Mouse (Mus musculus) neural tube, embryonic 14.5 days (tissue): ENCODE results near the gene Cnih4. TPM values are rescaled to one million over a fixed set of nuclear protein-coding genes. Genes with fewer than 3 reads are reported as not detected.

Experiments
- ATAC-seq: fragments of 200-750 bp; cut with Nextera tagmentation; 2 replicates; pipeline ENCODE4 v1.8.0; 2017; ENCODE audit warnings: low read depth, mild to moderate bottlenecking, moderate TSS enrichment, moderate library complexity
- H3K27ac ChIP-seq: fragments of 300-500 bp; sonication (generic); 2 replicates; pipeline ENCODE4 v1.5.1; 2014; ENCODE audit warnings: low read depth, mild to moderate bottlenecking, control low read depth, low read length, moderate library complexity, mixed read lengths
- H3K27me3 ChIP-seq: fragments of 300-500 bp; sonication (generic); 2 replicates; pipeline ENCODE4 v1.6.1; 2014; ENCODE audit warnings: low read length; ENCODE audit not compliant: control insufficient read depth, insufficient read depth
- H3K36me3 ChIP-seq: fragments of 300-500 bp; sonication (generic); 2 replicates; pipeline ENCODE4 v1.6.1; 2014; ENCODE audit warnings: low read length, mixed read lengths; ENCODE audit not compliant: control insufficient read depth, insufficient read depth
- H3K4me1 ChIP-seq: fragments of 300-500 bp; sonication (generic); 2 replicates; pipeline ENCODE4 v1.6.1; 2014; ENCODE audit warnings: low read length; ENCODE audit not compliant: control insufficient read depth, insufficient read depth
- H3K4me2 ChIP-seq: fragments of 300-500 bp; sonication (generic); 2 replicates; pipeline ENCODE4 v1.6.1; 2014; ENCODE audit warnings: mild to moderate bottlenecking, low read depth, low read length, control low read depth
- H3K4me3 ChIP-seq: fragments of 300-500 bp; sonication (generic); 2 replicates; pipeline ENCODE4 v1.5.1; 2014; ENCODE audit warnings: low read depth, low read length, control low read depth, mixed read lengths
- H3K9ac ChIP-seq: fragments of 300-500 bp; sonication (generic); replicated peaks from 2 replicates; pipeline ENCODE4 v1.6.1; 2014; ENCODE audit warnings: low read depth, mild to moderate bottlenecking, control low read depth, low read length, mixed read lengths
- H3K9me3 ChIP-seq: fragments of 300-500 bp; sonication (generic); 2 replicates; pipeline ENCODE4 v1.6.1; 2016; ENCODE audit warnings: low read length; ENCODE audit not compliant: control insufficient read depth
- WGBS: fragments of 180-500 bp; shearing (Covaris S2); extraction: QIAGEN DNeasy Blood & Tissue Kit; methylation state at CpG from one replicate; pipeline ENCODE4 v1.1.7; 2014; 5-methylcytosine and 5-hydroxymethylcytosine counted together
- polyA plus RNA-seq: library from polyadenylated mRNA; unstranded; fragments of >200 nt; fragmentation: Nextera tagmentation; extraction: Ambion mirVana; gene quantifications from 2 replicates; pipeline ENCODE4 v1.2.1, GENCODE M21; 2014

The Cnih4 gene
- polyA plus RNA-seq, 1 experiment from 2014 or later, result 46.8 TPM

GRCm38 (mm10) chr1:181146187-181146586 is 1.7 kb downstream of the Cnih4 start:
- no peak overlapping the region for H3K4me2 ChIP-seq
- no peaks in the 10 kb centered on the region for H3K9me3 ChIP-seq
- ATAC-seq, result no peak
- H3K4me3 ChIP-seq, result no peak overlapping the region
- no peaks in the 10 kb centered on the region for H3K27me3 ChIP-seq
- H3K36me3 ChIP-seq, result peaks cover 4% of the 10 kb centered on the region; the same call in 1 of the 2 replicates
- H3K4me1 ChIP-seq, result peaks cover 12% of the 10 kb centered on the region
- no peak overlapping the region for H3K27ac ChIP-seq
- 90% methylated on average over 2 of the region's 2 CpGs for WGBS
- no peak overlapping the region for H3K9ac ChIP-seq

DNA sequence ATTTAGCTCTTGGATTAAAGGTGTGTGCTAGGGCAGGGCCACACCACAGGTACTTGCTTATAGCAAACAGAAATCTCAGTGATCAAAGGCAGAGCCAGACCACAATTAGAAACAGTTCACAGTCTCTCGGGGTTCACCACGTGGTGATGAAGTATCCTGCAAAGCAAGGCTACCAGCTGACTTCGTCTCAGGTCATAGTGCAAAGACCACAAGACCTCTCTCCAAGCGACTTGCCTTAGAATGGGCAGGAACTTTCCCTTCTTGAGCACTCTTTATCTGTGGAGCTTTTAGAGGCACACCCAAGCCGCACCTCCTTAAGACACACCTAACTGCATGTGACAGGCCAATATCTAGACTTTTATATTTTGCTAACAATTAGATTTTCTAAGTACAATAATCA is 4.0 kb downstream of the Cnih4 start:
- Histone ChIP-seq H3K4me2 (no peak overlapping the region), H3K9me3 (no peaks in the 10 kb centered on the region), H3K27ac (no peak overlapping the region), H3K27me3 (no peaks in the 10 kb centered on the region), H3K4me3 (no peak overlapping the region), H3K36me3 (no peaks in the 10 kb centered on the region), H3K9ac (no peak overlapping the region), H3K4me1 (peaks cover 14% of the 10 kb centered on the region)
- ATAC-seq, result no peak
- WGBS, result 82% methylated on average over 5 of the region's 5 CpGs

DNA sequence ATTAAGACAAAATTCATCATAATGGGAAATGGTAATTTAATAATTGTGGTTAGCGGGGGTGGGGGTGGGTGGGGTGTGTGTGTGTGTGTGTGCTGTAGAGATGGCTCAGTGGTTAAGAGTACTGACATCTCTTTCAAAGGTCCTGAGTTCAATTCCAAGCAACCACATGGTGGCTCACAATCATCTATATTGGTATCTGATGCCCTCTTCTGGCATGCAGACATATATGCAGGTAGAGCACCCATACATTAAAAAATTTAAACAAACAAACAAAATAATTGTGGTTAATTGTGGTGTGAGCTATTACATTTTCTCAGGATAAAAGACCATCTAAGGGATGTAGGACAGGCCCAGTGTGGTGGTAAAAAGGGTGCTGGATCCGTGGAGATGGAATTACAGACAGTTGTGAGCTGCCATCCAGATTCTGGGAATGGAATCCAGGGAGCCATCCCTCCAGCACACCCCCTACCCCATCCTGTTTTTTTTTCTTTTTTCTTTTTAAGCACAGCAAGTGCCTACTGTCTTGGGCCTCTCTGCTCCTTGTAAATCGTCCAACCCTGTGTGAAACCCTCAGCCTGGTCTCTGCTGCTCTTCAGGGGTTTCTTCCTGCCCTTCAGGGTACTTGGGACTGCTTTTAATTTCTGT is 5.0 kb downstream of the Cnih4 start:
- Histone ChIP-seq H3K4me3 (no peak overlapping the region), H3K27me3 (no peaks in the 10 kb centered on the region), H3K4me2 (no peak overlapping the region), H3K9ac (no peak overlapping the region), H3K4me1 (peaks cover 14% of the 10 kb centered on the region), H3K9me3 (no peaks in the 10 kb centered on the region), H3K27ac (no peak overlapping the region), H3K36me3 (no peaks in the 10 kb centered on the region)
- 84% methylated on average over 3 of the region's 3 CpGs for WGBS
- ATAC-seq, result no peak

DNA sequence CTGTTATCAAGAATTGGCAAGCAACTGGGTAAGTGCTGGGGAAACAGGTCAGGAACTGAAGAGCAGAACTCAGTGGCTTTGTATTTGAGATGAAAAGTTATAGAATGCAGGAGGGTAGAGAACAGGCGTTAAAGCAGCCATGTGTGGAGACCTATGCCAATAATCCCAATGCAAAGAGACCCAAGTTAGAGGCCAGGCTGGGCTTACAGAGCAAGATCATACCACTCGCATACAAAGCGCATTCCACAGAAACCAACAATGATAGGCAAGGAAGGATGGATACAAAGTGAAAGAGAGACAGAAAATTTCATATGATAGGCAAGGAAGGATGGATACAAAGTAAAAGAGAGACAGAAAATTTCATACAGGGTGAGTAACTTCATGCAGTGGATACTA is 5.9 kb downstream of the Cnih4 start:
- no peak overlapping the region for H3K4me2 ChIP-seq

GRCm38 (mm10) chr1:181150827-181151534 is 6.5 kb downstream of the Cnih4 start:
- WGBS, result under 1% methylated on average over 59 of the region's 59 CpGs
- H3K9me3 ChIP-seq, result no peaks in the 10 kb centered on the region

More for the DNA sequence above, 5.9 kb downstream of the Cnih4 start:
- H3K9ac ChIP-seq, result no peak overlapping the region
- H3K4me3 ChIP-seq, result peak overlapping the region; percentile 92
- ATAC-seq, result peak; percentile 33
- no peaks in the 10 kb centered on the region for H3K9me3 ChIP-seq
- H3K36me3 ChIP-seq, result 0 out of 2 replicates have a peak, but pooled peaks cover 5% of the 10 kb centered on the region
- H3K27ac ChIP-seq, result peak overlapping the region; percentile 91; the same call in 1 of the 2 replicates
- peaks cover 8% of the 10 kb centered on the region; the same call in 1 of the 2 replicates for H3K4me1 ChIP-seq
- no peaks in the 10 kb centered on the region for H3K27me3 ChIP-seq
- 62% methylated on average over 3 of the region's 3 CpGs for WGBS

GRCm38 (mm10) chr1:181151541-181151940 is 7.0 kb downstream of the Cnih4 start:
- H3K27ac ChIP-seq, result peak overlapping the region; percentile 91; the same call in 1 of the 2 replicates
- H3K9me3 ChIP-seq, result no peaks in the 10 kb centered on the region
- peak overlapping the region; percentile 92 for H3K4me3 ChIP-seq
- H3K4me1 ChIP-seq, result peaks cover 8% of the 10 kb centered on the region; the same call in 1 of the 2 replicates
- H3K36me3 ChIP-seq, result 0 out of 2 replicates have a peak, but pooled peaks cover 8% of the 10 kb centered on the region
- no peaks in the 10 kb centered on the region for H3K27me3 ChIP-seq
- peak overlapping the region; percentile 51 for H3K4me2 ChIP-seq
- 35% methylated on average over 5 of the region's 5 CpGs for WGBS
- peak overlapping the region; percentile 95 for H3K9ac ChIP-seq
- ATAC-seq, result no peak

More at GRCm38 (mm10) chr1:181150827-181151534, 6.5 kb downstream of the Cnih4 start:
- H3K36me3 ChIP-seq, result 0 out of 2 replicates have a peak, but pooled peaks cover 8% of the 10 kb centered on the region
- peaks cover 8% of the 10 kb centered on the region; the same call in 1 of the 2 replicates for H3K4me1 ChIP-seq
- no peaks in the 10 kb centered on the region for H3K27me3 ChIP-seq
- peak overlapping the region; percentile 51 for H3K4me2 ChIP-seq
- peak overlapping the region; percentile 91 for H3K27ac ChIP-seq
- H3K9ac ChIP-seq, result peak overlapping the region; percentile 95
- ATAC-seq, result peak; percentile 93
- peak overlapping the region; percentile 92 for H3K4me3 ChIP-seq

GRCm38 (mm10) chr1:181167816-181168215 is 23.3 kb downstream of the Cnih4 start:
- no peaks in the 10 kb centered on the region for H3K9me3 ChIP-seq
- H3K27ac ChIP-seq, result no peak overlapping the region
- peaks cover 32% of the 10 kb centered on the region for H3K36me3 ChIP-seq
- no peak overlapping the region for H3K4me2 ChIP-seq
- H3K4me1 ChIP-seq, result no peaks in the 10 kb centered on the region
- no peak for ATAC-seq
- 90% methylated on average over 2 of the region's 2 CpGs for WGBS
- H3K27me3 ChIP-seq, result no peaks in the 10 kb centered on the region
- H3K4me3 ChIP-seq, result no peak overlapping the region
- no peak overlapping the region for H3K9ac ChIP-seq

DNA sequence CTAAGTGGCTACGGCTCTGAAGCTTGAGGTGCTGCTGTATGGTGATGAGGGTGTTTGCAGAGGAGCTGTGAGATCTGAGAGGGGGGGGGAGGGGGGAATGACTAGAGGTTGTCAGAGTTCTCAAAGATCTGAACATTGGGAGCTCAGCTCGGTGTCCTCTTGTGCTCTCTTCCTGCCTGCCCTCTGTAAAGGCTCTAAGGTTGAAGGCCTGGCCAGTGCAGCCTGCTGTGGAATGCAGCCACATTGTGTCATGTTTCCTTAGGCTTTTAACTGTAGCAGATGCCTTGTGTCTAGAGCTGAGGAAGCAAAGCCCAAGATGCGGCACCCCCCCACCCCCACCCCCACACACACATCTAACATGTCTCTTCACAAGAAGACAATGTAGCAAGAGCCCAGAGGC is 23.9 kb downstream of the Cnih4 start:
- no peak for ATAC-seq
- no peak overlapping the region for H3K4me2 ChIP-seq
- no peak overlapping the region for H3K27ac ChIP-seq
- H3K36me3 ChIP-seq, result peaks cover 29% of the 10 kb centered on the region
- no peaks in the 10 kb centered on the region for H3K4me1 ChIP-seq
- H3K27me3 ChIP-seq, result no peaks in the 10 kb centered on the region
- no peak overlapping the region for H3K4me3 ChIP-seq
- no peaks in the 10 kb centered on the region for H3K9me3 ChIP-seq
- no peak overlapping the region for H3K9ac ChIP-seq
- WGBS, result 85% methylated on average over 3 of the region's 3 CpGs

- no peak overlapping the region for H3K27ac ChIP-seq
- H3K4me2 ChIP-seq, result no peak overlapping the region
- H3K27me3 ChIP-seq, result no peaks in the 10 kb centered on the region
- peaks cover 19% of the 10 kb centered on the region for H3K36me3 ChIP-seq
- WGBS, result 85% methylated on average over 8 of the region's 8 CpGs
- no peaks in the 10 kb centered on the region for H3K9me3 ChIP-seq
- H3K4me1 ChIP-seq, result no peaks in the 10 kb centered on the region
- H3K4me3 ChIP-seq, result no peak overlapping the region
- no peak overlapping the region for H3K9ac ChIP-seq
- ATAC-seq, result no peak
These were observed 25.7 kb downstream of the Cnih4 start for GRCm38 (mm10) chr1:181170210-181170609.
